Mouse (Mus musculus): ENCODE data around the gene Usp48.

GRCm38 (mm10) chr4:137643459-137643858 is 49.9 kb downstream of the Usp48 start:
- no peak for TF ChIP-seq MAX (IDR thresholded peaks at IDR 0.05)
- TF ChIP-seq CTCF (IDR thresholded peaks at IDR 0.05; ENCODE audit: control insufficient read depth, insufficient read depth, insufficient read length), result no peak
- TF ChIP-seq CEBPB (IDR thresholded peaks at IDR 0.05; ENCODE audit: low read depth), result no peak
- TF ChIP-seq MYOG (IDR thresholded peaks at IDR 0.05; ENCODE audit: control insufficient read depth, extremely low read depth, insufficient read length), result no peak
